19 mouse cellular contexts compared by ENCODE assay signal in the genomic region with DNA sequence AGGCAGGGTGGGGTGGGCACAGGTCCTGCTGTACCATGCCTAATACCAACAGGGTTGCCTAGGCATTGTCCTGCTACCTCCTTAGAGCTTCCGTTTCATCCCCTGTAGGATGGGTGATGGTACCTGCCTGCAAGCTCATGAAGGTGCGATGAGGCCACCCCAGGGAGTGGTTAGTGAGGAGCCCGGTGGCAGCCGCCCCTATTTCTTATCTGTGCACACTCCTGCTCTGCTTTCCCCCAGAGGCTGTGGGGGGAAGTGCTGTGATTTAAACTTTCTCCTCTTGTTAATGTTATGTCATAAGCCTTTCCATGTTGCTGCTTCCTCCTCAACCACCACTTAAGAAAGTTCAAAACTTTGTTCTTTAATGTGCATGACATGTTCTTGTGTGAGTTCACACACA. TPM values are rescaled to one million over a fixed set of nuclear protein-coding genes. Genes with fewer than 3 reads are reported as not detected.
DNase-seq lines count a peak whose midpoint lies in the region; ATAC-seq and TF ChIP-seq lines count a peak whose summit lies in the region.
"Had no signal": no experiment of that assay in that cellular context is flagged by ENCODE, and none has a peak within 500 bp of the region (broad histone marks: within the 10 kb centered on the region; RNA-seq: fewer than 3 reads in every experiment).

No protein-coding gene starts in this region.

- DNase-seq in frontal cortex, postnatal 14 days (ENCODE audit: low spot score in 2 of 2) = no peak
- DNase-seq in liver, postnatal 0 days = no peak
- DNase-seq in liver = no peak
- peak; percentile 22 for DNase-seq in right cerebral cortex, adult 18-20 months
- no peak for DNase-seq in right cerebral cortex, adult 2 months (ENCODE audit: low spot score in 2 of 2)
- DNase-seq in layer of hippocampus, adult 11-12 months (ENCODE audit: low spot score) = no peak
- DNase-seq: adrenal gland, postnatal 10 days; cerebellum, adult 8-10 months; gastrocnemius, postnatal 14 days; heart, postnatal 36 days; left cerebral cortex, postnatal 4 days; liver, embryonic 13.5 days; lung, postnatal 36 days had no signal

- H3K9ac ChIP-seq in liver, postnatal 0 days (replicated peaks) = no peak overlapping the region
- H3K9ac ChIP-seq: forebrain, embryonic 15.5 days; kidney, embryonic 15.5 days; liver, embryonic 13.5 days had no signal

- H3K9me3 ChIP-seq in liver, postnatal 0 days (ENCODE audit: low read length) = no peaks in the 10 kb centered on the region
- H3K9me3 ChIP-seq: forebrain, embryonic 15.5 days; heart, embryonic 10.5 days; kidney, embryonic 15.5 days; liver, embryonic 13.5 days had no signal

- no peak overlapping the region for H3K27ac ChIP-seq in liver, postnatal 0 days (ENCODE audit: low read depth)
- H3K27ac ChIP-seq: forebrain, embryonic 15.5 days; heart, embryonic 10.5 days; kidney, embryonic 15.5 days; liver, embryonic 13.5 days had no signal

- no peak overlapping the region for H3K4me3 ChIP-seq in liver, postnatal 0 days (ENCODE audit: low read depth, low read length)
- H3K4me3 ChIP-seq: forebrain, embryonic 15.5 days; heart, embryonic 10.5 days; kidney, embryonic 15.5 days; liver, embryonic 13.5 days had no signal

- TF ChIP-seq CTCF in liver, postnatal 0 days (IDR thresholded peaks at IDR 0.05; ENCODE audit: low read depth) = peak; percentile 17; the same call in 1 of the 2 replicates

- no peaks in the 10 kb centered on the region for H3K27me3 ChIP-seq in liver, postnatal 0 days (ENCODE audit: insufficient read depth, low read length)
- H3K27me3 ChIP-seq: forebrain, embryonic 15.5 days; kidney, embryonic 15.5 days; liver, embryonic 13.5 days had no signal

- H3K36me3 ChIP-seq in liver, postnatal 0 days (replicated peaks; ENCODE audit: insufficient read depth, low read length) = no peaks in the 10 kb centered on the region
- H3K36me3 ChIP-seq: forebrain, embryonic 15.5 days; kidney, embryonic 15.5 days; liver, embryonic 13.5 days had no signal

- no peak for TF ChIP-seq EP300 in liver, postnatal 0 days (IDR thresholded peaks at IDR 0.05; ENCODE audit: low read depth)

- H3K4me2 ChIP-seq in liver, postnatal 0 days (ENCODE audit: low read depth, low read length) = no peak overlapping the region
- H3K4me2 ChIP-seq: kidney, embryonic 15.5 days; liver, embryonic 13.5 days had no signal

- peak; percentile 42; the same call in 1 of the 2 replicates for ATAC-seq in frontal cortex, adult (ENCODE audit: low TSS enrichment)
- ATAC-seq in liver, postnatal 0 days = no peak
- ATAC-seq in megakaryocyte-erythroid progenitor cell, adult 5-6 weeks (replicated peaks; ENCODE audit: low FRiP score, low TSS enrichment, poor library complexity, severe bottlenecking) = peak; percentile 75
- ATAC-seq: forebrain, embryonic 15.5 days; inflammation-experienced regulatory T-cells, adult 6 months had no signal

- WGBS in liver, postnatal 0 days (ENCODE audit: insufficient replicate concordance) = 39% methylated on average over 4 of the region's 4 CpGs

- no peaks in the 10 kb centered on the region for H3K4me1 ChIP-seq in liver, postnatal 0 days (ENCODE audit: insufficient read depth)
- H3K4me1 ChIP-seq: liver, embryonic 13.5 days had no signal

RNA-seq across cellular contexts. Expression of a gene that starts 38.4 kb away (rescaled TPM):
- 6.0 and 6.4 TPM in 2 replicates for polyA plus RNA-seq in liver, postnatal 0 days (2015; fragmentation: Nextera tagmentation; extraction: Ambion mirVana)
- 13.0 and 13.7 TPM in 2 replicates for total RNA-seq in megakaryocyte-erythroid progenitor cell, adult 5-6 weeks (2014; fragmentation: Nextera tagmentation)
- 12.5 and 13.5 TPM in 2 replicates for total RNA-seq in megakaryocyte-erythroid progenitor cell, adult 5-6 weeks (2017)
